Mouse (Mus musculus): ENCODE results near the gene Fam174b. TPM values are rescaled to one million over a fixed set of nuclear protein-coding genes. Genes with fewer than 3 reads are reported as not detected.

Gene Fam174b
- polyA plus RNA-seq, 1 experiment from 2014 or later = 2.9 TPM

- Histone ChIP-seq H3K36me3 (replicated peaks; ENCODE audit: insufficient read depth, low read length) (no peaks in the 10 kb centered on the region), H3K4me2 (ENCODE audit: low read depth, low read length) (no peak overlapping the region), H3K4me1 (ENCODE audit: insufficient read depth) (no peaks in the 10 kb centered on the region), H3K9me3 (ENCODE audit: low read length) (no peaks in the 10 kb centered on the region), H3K27me3 (ENCODE audit: insufficient read depth, low read length) (no peaks in the 10 kb centered on the region), H3K4me3 (ENCODE audit: low read depth, low read length) (no peak overlapping the region), H3K27ac (ENCODE audit: low read depth) (no peak overlapping the region), H3K9ac (replicated peaks) (no peak overlapping the region)
- 0 out of 2 replicates have a peak, but pooled peaks have one; percentile 19 for ATAC-seq
- TF ChIP-seq CTCF (IDR thresholded peaks at IDR 0.05; ENCODE audit: low read depth) (no peak), EP300 (IDR thresholded peaks at IDR 0.05; ENCODE audit: low read depth) (peak; percentile 22; the same call in 1 of the 2 replicates)
- WGBS (ENCODE audit: insufficient replicate concordance) = 49% methylated on average over 10 of the region's 10 CpGs
- DNase-seq = no peak
These were observed 22.1 kb upstream of the Fam174b start for GRCm38 (mm10) chr7:73718031-73718430.

- H3K27ac ChIP-seq (ENCODE audit: low read depth) = no peak overlapping the region
- H3K4me1 ChIP-seq (ENCODE audit: insufficient read depth) = no peaks in the 10 kb centered on the region
- DNase-seq (no peak), ATAC-seq (no peak)
- no peaks in the 10 kb centered on the region for H3K9me3 ChIP-seq (ENCODE audit: low read length)
- no peak overlapping the region for H3K4me2 ChIP-seq (ENCODE audit: low read depth, low read length)
- H3K4me3 ChIP-seq (ENCODE audit: low read depth, low read length) = no peak overlapping the region
- H3K36me3 ChIP-seq (replicated peaks; ENCODE audit: insufficient read depth, low read length) = no peaks in the 10 kb centered on the region
- 58% methylated on average over 5 of the region's 5 CpGs for WGBS (ENCODE audit: insufficient replicate concordance)
- H3K27me3 ChIP-seq (ENCODE audit: insufficient read depth, low read length) = no peaks in the 10 kb centered on the region
- TF ChIP-seq EP300 (IDR thresholded peaks at IDR 0.05; ENCODE audit: low read depth) (no peak), CTCF (IDR thresholded peaks at IDR 0.05; ENCODE audit: low read depth) (no peak)
- no peak overlapping the region for H3K9ac ChIP-seq (replicated peaks)
These were observed 21.6 kb upstream of the Fam174b start for GRCm38 (mm10) chr7:73718497-73719007.

GRCm38 (mm10) chr7:73721046-73721445 lies 19.1 kb upstream of the Fam174b start:
- no peak for DNase-seq
- WGBS (ENCODE audit: insufficient replicate concordance) = 64% methylated on average over 3 of the region's 3 CpGs
- Histone ChIP-seq H3K36me3 (replicated peaks; ENCODE audit: insufficient read depth, low read length) (no peaks in the 10 kb centered on the region), H3K9me3 (ENCODE audit: low read length) (no peaks in the 10 kb centered on the region), H3K27me3 (ENCODE audit: insufficient read depth, low read length) (no peaks in the 10 kb centered on the region), H3K4me3 (ENCODE audit: low read depth, low read length) (no peak overlapping the region), H3K4me2 (ENCODE audit: low read depth, low read length) (no peak overlapping the region), H3K4me1 (ENCODE audit: insufficient read depth) (no peaks in the 10 kb centered on the region), H3K9ac (replicated peaks) (no peak overlapping the region), H3K27ac (ENCODE audit: low read depth) (no peak overlapping the region)
- TF ChIP-seq CTCF (IDR thresholded peaks at IDR 0.05; ENCODE audit: low read depth) (no peak), EP300 (IDR thresholded peaks at IDR 0.05; ENCODE audit: low read depth) (no peak)
- ATAC-seq = no peak

- H3K27me3 ChIP-seq (ENCODE audit: insufficient read depth, low read length) = no peaks in the 10 kb centered on the region
- no peaks in the 10 kb centered on the region for H3K4me1 ChIP-seq (ENCODE audit: insufficient read depth)
- ATAC-seq = no peak
- H3K9ac ChIP-seq (replicated peaks) = no peak overlapping the region
- TF ChIP-seq EP300 (IDR thresholded peaks at IDR 0.05; ENCODE audit: low read depth) (no peak), CTCF (IDR thresholded peaks at IDR 0.05; ENCODE audit: low read depth) (no peak)
- H3K4me3 ChIP-seq (ENCODE audit: low read depth, low read length) = no peak overlapping the region
- H3K36me3 ChIP-seq (replicated peaks; ENCODE audit: insufficient read depth, low read length) = no peaks in the 10 kb centered on the region
- H3K27ac ChIP-seq (ENCODE audit: low read depth) = no peak overlapping the region
- no peak overlapping the region for H3K4me2 ChIP-seq (ENCODE audit: low read depth, low read length)
- no peak for DNase-seq
- WGBS (ENCODE audit: insufficient replicate concordance) = 50% methylated on average over 3 of the region's 3 CpGs
- no peaks in the 10 kb centered on the region for H3K9me3 ChIP-seq (ENCODE audit: low read length)
These were observed 18.3 kb upstream of the Fam174b start for GRCm38 (mm10) chr7:73721764-73722163.

- Histone ChIP-seq H3K9me3 (ENCODE audit: low read length) (no peaks in the 10 kb centered on the region), H3K4me3 (ENCODE audit: low read depth, low read length) (no peak overlapping the region), H3K27me3 (ENCODE audit: insufficient read depth, low read length) (no peaks in the 10 kb centered on the region), H3K9ac (replicated peaks) (no peak overlapping the region), H3K4me1 (ENCODE audit: insufficient read depth) (no peaks in the 10 kb centered on the region), H3K36me3 (replicated peaks; ENCODE audit: insufficient read depth, low read length) (no peaks in the 10 kb centered on the region), H3K27ac (ENCODE audit: low read depth) (no peak overlapping the region), H3K4me2 (ENCODE audit: low read depth, low read length) (no peak overlapping the region)
- no peak for TF ChIP-seq CTCF (IDR thresholded peaks at IDR 0.05; ENCODE audit: low read depth)
- TF ChIP-seq EP300 (IDR thresholded peaks at IDR 0.05; ENCODE audit: low read depth) = no peak
- ATAC-seq = no peak
- DNase-seq = no peak
- WGBS (ENCODE audit: insufficient replicate concordance) = 50% methylated on average over 7 of the region's 7 CpGs
These were observed 10.2 kb upstream of the Fam174b start for GRCm38 (mm10) chr7:73729913-73730312.

GRCm38 (mm10) chr7:73730430-73731022 lies 9.6 kb upstream of the Fam174b start:
- WGBS (ENCODE audit: insufficient replicate concordance) = 60% methylated on average over 10 of the region's 10 CpGs
- no peak for DNase-seq
- ATAC-seq = no peak

More at GRCm38 (mm10) chr7:73730430-73731022, 9.6 kb upstream of the Fam174b start:
- Histone ChIP-seq H3K36me3 (replicated peaks; ENCODE audit: insufficient read depth, low read length) (no peaks in the 10 kb centered on the region), H3K4me3 (ENCODE audit: low read depth, low read length) (no peak overlapping the region), H3K4me1 (ENCODE audit: insufficient read depth) (no peaks in the 10 kb centered on the region), H3K4me2 (ENCODE audit: low read depth, low read length) (no peak overlapping the region), H3K27me3 (ENCODE audit: insufficient read depth, low read length) (no peaks in the 10 kb centered on the region), H3K9ac (replicated peaks) (no peak overlapping the region), H3K9me3 (ENCODE audit: low read length) (no peaks in the 10 kb centered on the region), H3K27ac (ENCODE audit: low read depth) (no peak overlapping the region)
- TF ChIP-seq EP300 (IDR thresholded peaks at IDR 0.05; ENCODE audit: low read depth) (no peak), CTCF (IDR thresholded peaks at IDR 0.05; ENCODE audit: low read depth) (no peak)
